Mouse (Mus musculus): Measurements from ENCODE around the gene Myo1f.

GRCm38 (mm10) chr17:33610548-33610947 is 55.0 kb downstream of the Myo1f start:
- TF ChIP-seq CTCF (IDR thresholded peaks at IDR 0.05; ENCODE audit: borderline replicate concordance, insufficient read depth, low read length) (no peak), POLR2A (IDR thresholded peaks at IDR 0.05; ENCODE audit: low read depth, low read length) (no peak)
